Mouse (Mus musculus) hindbrain, embryonic 13.5 days (tissue): Measurements from ENCODE around the gene Gm38655. TPM values are rescaled to one million over a fixed set of nuclear protein-coding genes. Genes with fewer than 3 reads are reported as not detected.

ENCODE experiments used
- polyA plus RNA-seq: library from polyadenylated mRNA; unstranded; fragments of >200 nt; fragmentation: Nextera tagmentation; extraction: Ambion mirVana; gene quantifications from 2 replicates; pipeline ENCODE4 v1.2.1, GENCODE M21; 2015

Gene Gm38655
- polyA plus RNA-seq, 1 experiment from 2014 or later: not detected

Other genes starting within 250 kb of the Gm38655 start
- 79.1 and 85.0 TPM in 2 replicates for gene Mapk8ip3, start 238.5 kb downstream of the Gm38655 start, polyA plus RNA-seq
- gene Jpt2, start 214.8 kb downstream of the Gm38655 start, polyA plus RNA-seq: 104 and 116 TPM in 2 replicates
- gene Cramp1l, start 159.7 kb downstream of the Gm38655 start, polyA plus RNA-seq: 6.3 and 7.1 TPM in 2 replicates
- gene Ift140, start 159.4 kb downstream of the Gm38655 start, polyA plus RNA-seq: 18.3 and 18.8 TPM in 2 replicates
- 10.8 and 11.5 TPM in 2 replicates for gene Tmem204, start 91.9 kb downstream of the Gm38655 start, polyA plus RNA-seq
- 41.9 and 45.5 TPM in 2 replicates for gene Telo2, start 59.5 kb downstream of the Gm38655 start, polyA plus RNA-seq
- gene Ptx4, start 54.7 kb downstream of the Gm38655 start, polyA plus RNA-seq: not detected in 2 replicates
- gene Clcn7, start 42.1 kb downstream of the Gm38655 start, polyA plus RNA-seq: 24.9 and 30.4 TPM in 2 replicates
- gene Ccdc154, start 13.0 kb downstream of the Gm38655 start, polyA plus RNA-seq: not detected in 2 replicates
- 33.1 and 35.0 TPM in 2 replicates for gene BC003965, start 9.1 kb upstream of the Gm38655 start, polyA plus RNA-seq
- gene Unkl, start 12.9 kb upstream of the Gm38655 start, polyA plus RNA-seq: 11.3 and 11.9 TPM in 2 replicates
- 91.6 and 94.0 TPM in 2 replicates for gene Gnptg, start 64.7 kb upstream of the Gm38655 start, polyA plus RNA-seq
- gene Tsr3, start 64.7 kb upstream of the Gm38655 start, polyA plus RNA-seq: 59.6 and 62.9 TPM in 2 replicates
- gene Baiap3, start 80.9 kb upstream of the Gm38655 start, polyA plus RNA-seq: 6.4 and 6.5 TPM in 2 replicates
- 566 and 573 TPM in 2 replicates for gene Ube2i, start 99.2 kb upstream of the Gm38655 start, polyA plus RNA-seq
- gene Prss34, start 122.9 kb upstream of the Gm38655 start, polyA plus RNA-seq: not detected in 2 replicates
- not detected in 2 replicates for gene Prss28, start 133.2 kb upstream of the Gm38655 start, polyA plus RNA-seq
- gene Prss29, start 143.2 kb upstream of the Gm38655 start, polyA plus RNA-seq: not detected in 2 replicates
- gene Tpsab1, start 170.1 kb upstream of the Gm38655 start, polyA plus RNA-seq: 0.08 TPM in 1 of 2 replicates, not detected in the other
- gene Tpsb2, start 190.8 kb upstream of the Gm38655 start, polyA plus RNA-seq: 0.14 TPM in 1 of 2 replicates, not detected in the other
- gene Tpsg1, start 193.8 kb upstream of the Gm38655 start, polyA plus RNA-seq: 0.85 and 0.90 TPM in 2 replicates